ENCODE assay signal across 16 mouse cellular contexts in genomic region chr4:139298671-139299366, GRCm38 (mm10). TPM values are rescaled to one million over a fixed set of nuclear protein-coding genes. Genes with fewer than 3 reads are reported as not detected.
DNase-seq lines count a peak whose midpoint lies in the region; ATAC-seq lines count a peak whose summit lies in the region.
"Had no signal": no experiment of that assay in that cellular context is flagged by ENCODE, and none has a peak within 500 bp of the region (broad histone marks: within the 10 kb centered on the region; RNA-seq: fewer than 3 reads in every experiment).

No protein-coding gene starts in this region.

- H3K4me2 ChIP-seq in liver, embryonic 12.5 days = no peak overlapping the region
- no peak overlapping the region for H3K4me2 ChIP-seq in liver, embryonic 11.5 days
- H3K4me2 ChIP-seq in liver, embryonic 16.5 days (ENCODE audit: low read depth, low read length) = no peak overlapping the region
- H3K4me2 ChIP-seq in forebrain, embryonic 14.5 days (ENCODE audit: low read length) = no peak overlapping the region
- H3K4me2 ChIP-seq: embryonic facial prominence, embryonic 12.5 days; kidney, embryonic 15.5 days had no signal

- DNase-seq in cerebellum, adult 11 months = peak; percentile 25
- DNase-seq in cerebellum, postnatal 4 days (ENCODE audit: low spot score in 2 of 2) = no peak
- no peak for DNase-seq in liver, embryonic 11.5 days (ENCODE audit: low spot score)
- peak; percentile 67 for DNase-seq in lung, postnatal 36 days
- no peak for DNase-seq in forebrain, embryonic 14.5 days (ENCODE audit: low spot score)
- no peak for DNase-seq in adrenal gland, adult 2 months
- DNase-seq: gastrocnemius, postnatal 10 days; heart, postnatal 36 days; midbrain, embryonic 14.5 days had no signal

- H3K9ac ChIP-seq in liver, embryonic 12.5 days = no peak overlapping the region
- H3K9ac ChIP-seq in liver, embryonic 11.5 days (ENCODE audit: low read depth, low read length) = no peak overlapping the region
- H3K9ac ChIP-seq in liver, embryonic 16.5 days (ENCODE audit: low read depth, low read length) = no peak overlapping the region
- H3K9ac ChIP-seq in forebrain, embryonic 14.5 days (ENCODE audit: low read length) = no peak overlapping the region
- H3K9ac ChIP-seq: embryonic facial prominence, embryonic 12.5 days; kidney, embryonic 15.5 days had no signal

- H3K4me3 ChIP-seq in liver, embryonic 12.5 days = no peak overlapping the region
- H3K4me3 ChIP-seq in liver, embryonic 11.5 days (ENCODE audit: low read depth, low read length) = no peak overlapping the region
- no peak overlapping the region for H3K4me3 ChIP-seq in liver, embryonic 16.5 days (ENCODE audit: low read depth, low read length)
- no peak overlapping the region for H3K4me3 ChIP-seq in forebrain, embryonic 14.5 days (ENCODE audit: low read depth, low read length)
- H3K4me3 ChIP-seq: embryonic facial prominence, embryonic 12.5 days; heart, embryonic 10.5 days; kidney, embryonic 15.5 days had no signal

- peaks cover 6% of the 10 kb centered on the region; the same call in 1 of the 2 replicates for H3K36me3 ChIP-seq in liver, embryonic 12.5 days
- 0 out of 2 replicates have a peak, but pooled peaks cover 2% of the 10 kb centered on the region for H3K36me3 ChIP-seq in liver, embryonic 11.5 days (ENCODE audit: control insufficient read depth, insufficient read depth, low read length)
- no peaks in the 10 kb centered on the region; the same call in 1 of the 2 replicates for H3K36me3 ChIP-seq in liver, embryonic 16.5 days (ENCODE audit: control insufficient read depth, insufficient read depth)
- H3K36me3 ChIP-seq in forebrain, embryonic 14.5 days (ENCODE audit: control insufficient read depth, insufficient read depth, low read length) = peaks cover 33% of the 10 kb centered on the region

- no peak overlapping the region for H3K27ac ChIP-seq in liver, embryonic 12.5 days
- H3K27ac ChIP-seq in liver, embryonic 11.5 days (ENCODE audit: low read depth, low read length) = no peak overlapping the region
- peak overlapping the region; percentile 60 for H3K27ac ChIP-seq in liver, embryonic 16.5 days (ENCODE audit: low read length)
- no peak overlapping the region for H3K27ac ChIP-seq in forebrain, embryonic 14.5 days (ENCODE audit: low read depth, low read length)
- H3K27ac ChIP-seq: embryonic facial prominence, embryonic 12.5 days; heart, embryonic 10.5 days; kidney, embryonic 15.5 days; stomach, postnatal 0 days had no signal

- peak; percentile 17; the same call in 1 of the 2 replicates for ATAC-seq in liver, embryonic 12.5 days
- no peak for ATAC-seq in liver, embryonic 11.5 days (replicated peaks; ENCODE audit: low FRiP score)
- peak; percentile 68 for ATAC-seq in liver, embryonic 16.5 days (ENCODE audit: low read depth)
- no peak for ATAC-seq in forebrain, embryonic 14.5 days
- ATAC-seq: Patski had no signal

- H3K9me3 ChIP-seq in liver, embryonic 12.5 days (replicated peaks) = no peaks in the 10 kb centered on the region
- no peaks in the 10 kb centered on the region for H3K9me3 ChIP-seq in liver, embryonic 11.5 days (ENCODE audit: control insufficient read depth, low read length)
- no peaks in the 10 kb centered on the region for H3K9me3 ChIP-seq in liver, embryonic 16.5 days (replicated peaks; ENCODE audit: control insufficient read depth, low read length)
- no peaks in the 10 kb centered on the region for H3K9me3 ChIP-seq in forebrain, embryonic 14.5 days (replicated peaks; ENCODE audit: control insufficient read depth, low read length)
- H3K9me3 ChIP-seq: embryonic facial prominence, embryonic 12.5 days; heart, embryonic 10.5 days; kidney, embryonic 15.5 days had no signal

- WGBS in liver, embryonic 12.5 days (ENCODE audit: insufficient replicate concordance) = 60% methylated on average over 12 of the region's 12 CpGs
- WGBS in liver, embryonic 11.5 days = 75% methylated on average over 12 of the region's 12 CpGs
- 63% methylated on average over 12 of the region's 12 CpGs for WGBS in liver, embryonic 16.5 days (ENCODE audit: insufficient replicate concordance)
- 89% methylated on average over 12 of the region's 12 CpGs for WGBS in forebrain, embryonic 14.5 days

- no peaks in the 10 kb centered on the region for H3K27me3 ChIP-seq in liver, embryonic 12.5 days (replicated peaks)
- H3K27me3 ChIP-seq in liver, embryonic 11.5 days (replicated peaks; ENCODE audit: control insufficient read depth, insufficient read depth, low read length) = no peaks in the 10 kb centered on the region
- H3K27me3 ChIP-seq in liver, embryonic 16.5 days (ENCODE audit: control insufficient read depth, insufficient read depth, low read depth, low read length) = no peaks in the 10 kb centered on the region
- no peaks in the 10 kb centered on the region for H3K27me3 ChIP-seq in forebrain, embryonic 14.5 days (replicated peaks; ENCODE audit: control insufficient read depth, insufficient read depth, low read length)
- H3K27me3 ChIP-seq: embryonic facial prominence, embryonic 12.5 days; kidney, embryonic 15.5 days; Patski had no signal

- H3K4me1 ChIP-seq in liver, embryonic 12.5 days = no peaks in the 10 kb centered on the region
- no peaks in the 10 kb centered on the region for H3K4me1 ChIP-seq in liver, embryonic 11.5 days (replicated peaks; ENCODE audit: control insufficient read depth, insufficient read depth, low read length)
- H3K4me1 ChIP-seq in liver, embryonic 16.5 days (ENCODE audit: control insufficient read depth, low read depth, low read length) = peaks cover 3% of the 10 kb centered on the region
- H3K4me1 ChIP-seq in forebrain, embryonic 14.5 days (ENCODE audit: control insufficient read depth, insufficient read depth, low read length) = no peaks in the 10 kb centered on the region
- H3K4me1 ChIP-seq: kidney, embryonic 15.5 days had no signal

RNA-seq across cellular contexts. Expression of gene Pqlc2, which starts 11.7 kb away (rescaled TPM):
- 9.4 and 9.5 TPM in 2 replicates for polyA plus RNA-seq in liver, embryonic 12.5 days (2016; fragmentation: Nextera tagmentation; extraction: Ambion mirVana)
- polyA plus RNA-seq in liver, embryonic 11.5 days (2014; fragmentation: Nextera tagmentation; extraction: Ambion mirVana) = 13.8 and 15.5 TPM in 2 replicates
- 14.1 and 14.4 TPM in 2 replicates for polyA plus RNA-seq in liver, embryonic 16.5 days (2015; fragmentation: Nextera tagmentation; extraction: Ambion mirVana)
- polyA plus RNA-seq in forebrain, embryonic 14.5 days (2014; fragmentation: Nextera tagmentation; extraction: Ambion mirVana) = 8.9 and 10.5 TPM in 2 replicates
- 1 to 10 TPM; 9.2 to 9.5 TPM for total RNA-seq in adrenal gland, adult 2 months (2021)
- 28.2 and 30.1 TPM in 2 replicates for polyA plus RNA-seq in adrenal gland, adult 2 months (2012; rRNA removed)

RNA-seq across cellular contexts. Expression of gene Akr7a5, which starts 11.7 kb away (rescaled TPM):
- 43.4 and 44.0 TPM in 2 replicates for polyA plus RNA-seq in liver, embryonic 12.5 days (2016; fragmentation: Nextera tagmentation; extraction: Ambion mirVana)
- polyA plus RNA-seq in liver, embryonic 11.5 days (2014; fragmentation: Nextera tagmentation; extraction: Ambion mirVana) = 68.4 and 72.7 TPM in 2 replicates
- polyA plus RNA-seq in liver, embryonic 16.5 days (2015; fragmentation: Nextera tagmentation; extraction: Ambion mirVana) = 58.1 and 74.1 TPM in 2 replicates
- polyA plus RNA-seq in forebrain, embryonic 14.5 days (2014; fragmentation: Nextera tagmentation; extraction: Ambion mirVana) = 56.6 and 59.4 TPM in 2 replicates
- 10 to 100 TPM; 59.7 to 61.3 TPM for total RNA-seq in adrenal gland, adult 2 months (2021)
- polyA plus RNA-seq in adrenal gland, adult 2 months (2012; rRNA removed) = 131 and 157 TPM in 2 replicates

RNA-seq across cellular contexts. Expression of gene Mrto4, which starts 53.6 kb away (rescaled TPM):
- 166 and 184 TPM in 2 replicates for polyA plus RNA-seq in liver, embryonic 12.5 days (2016; fragmentation: Nextera tagmentation; extraction: Ambion mirVana)
- 241 and 259 TPM in 2 replicates for polyA plus RNA-seq in liver, embryonic 11.5 days (2014; fragmentation: Nextera tagmentation; extraction: Ambion mirVana)
- 62.5 and 65.7 TPM in 2 replicates for polyA plus RNA-seq in liver, embryonic 16.5 days (2015; fragmentation: Nextera tagmentation; extraction: Ambion mirVana)
- polyA plus RNA-seq in forebrain, embryonic 14.5 days (2014; fragmentation: Nextera tagmentation; extraction: Ambion mirVana) = 101 and 110 TPM in 2 replicates
- 10 to 100 TPM; 54.1 to 70.6 TPM for total RNA-seq in adrenal gland, adult 2 months (2021)
- 13.8 and 18.3 TPM in 2 replicates for polyA plus RNA-seq in adrenal gland, adult 2 months (2012; rRNA removed)

RNA-seq across cellular contexts. Expression of gene Emc1, which starts 53.6 kb away (rescaled TPM):
- polyA plus RNA-seq in liver, embryonic 12.5 days (2016; fragmentation: Nextera tagmentation; extraction: Ambion mirVana) = 27.1 and 27.8 TPM in 2 replicates
- polyA plus RNA-seq in liver, embryonic 11.5 days (2014; fragmentation: Nextera tagmentation; extraction: Ambion mirVana) = 32.9 and 34.0 TPM in 2 replicates
- polyA plus RNA-seq in liver, embryonic 16.5 days (2015; fragmentation: Nextera tagmentation; extraction: Ambion mirVana) = 12.8 and 13.2 TPM in 2 replicates
- 17.9 and 23.3 TPM in 2 replicates for polyA plus RNA-seq in forebrain, embryonic 14.5 days (2014; fragmentation: Nextera tagmentation; extraction: Ambion mirVana)
- total RNA-seq in adrenal gland, adult 2 months (2021) = 10 to 100 TPM; 50.3 to 61.3 TPM
- polyA plus RNA-seq in adrenal gland, adult 2 months (2012; rRNA removed) = 42.1 and 53.3 TPM in 2 replicates

RNA-seq across cellular contexts. Expression of gene Ubr4, which starts 53.6 kb away (rescaled TPM):
- polyA plus RNA-seq in liver, embryonic 12.5 days (2016; fragmentation: Nextera tagmentation; extraction: Ambion mirVana) = 54.7 and 55.1 TPM in 2 replicates
- polyA plus RNA-seq in liver, embryonic 11.5 days (2014; fragmentation: Nextera tagmentation; extraction: Ambion mirVana) = 79.0 and 86.9 TPM in 2 replicates
- 35.0 and 42.9 TPM in 2 replicates for polyA plus RNA-seq in liver, embryonic 16.5 days (2015; fragmentation: Nextera tagmentation; extraction: Ambion mirVana)
- polyA plus RNA-seq in forebrain, embryonic 14.5 days (2014; fragmentation: Nextera tagmentation; extraction: Ambion mirVana) = 51.3 and 71.4 TPM in 2 replicates
- 100 to 1,000 TPM; 123 to 184 TPM for total RNA-seq in adrenal gland, adult 2 months (2021)
- polyA plus RNA-seq in adrenal gland, adult 2 months (2012; rRNA removed) = 174 and 180 TPM in 2 replicates

Comparison
In these comparisons a context has a peak if more than half of its experiments do, and no peak if none do; other contexts are left out.
1. DNase-seq: peak in cerebellum, adult 11 months (single experiment) and lung, postnatal 36 days (single experiment); none in cerebellum, postnatal 4 days (0 of 2), liver, embryonic 11.5 days (single experiment), forebrain, embryonic 14.5 days (single experiment) and adrenal gland, adult 2 months (single experiment).
2. ATAC-seq: peak in liver, embryonic 12.5 days (single experiment) and liver, embryonic 16.5 days (single experiment); none in liver, embryonic 11.5 days (single experiment) and forebrain, embryonic 14.5 days (single experiment).